Mouse (Mus musculus): ENCODE results near the gene Pfdn6. TPM values are rescaled to one million over a fixed set of nuclear protein-coding genes. Genes with fewer than 3 reads are reported as not detected.

The Pfdn6 gene
- polyA plus RNA-seq, 1 experiment from 2014 or later, result 113 TPM

- peak overlapping the region; percentile 85 for H3K4me3 ChIP-seq
- under 1% methylated on average over 52 of the region's 52 CpGs for WGBS
- H3K9me3 ChIP-seq, result no peaks in the 10 kb centered on the region
- peak overlapping the region; percentile 92 for H3K4me2 ChIP-seq
- peaks cover 44% of the 10 kb centered on the region for H3K4me1 ChIP-seq
- H3K36me3 ChIP-seq, result peaks cover 22% of the 10 kb centered on the region
- H3K27me3 ChIP-seq (replicated peaks), result no peaks in the 10 kb centered on the region
- peak overlapping the region; percentile 88 for H3K27ac ChIP-seq (replicated peaks)
- ATAC-seq (ENCODE audit: extremely low read depth, insufficient number of reproducible peaks, low FRiP score, low TSS enrichment), result peak; percentile 54; the same call in 1 of the 2 replicates
- H3K9ac ChIP-seq, result peak overlapping the region; percentile 89
Measured at GRCm38 (mm10) chr17:33919351-33920281, 20.5 kb downstream of the Pfdn6 start.

GRCm38 (mm10) chr17:33918293-33919203 lies 21.6 kb downstream of the Pfdn6 start:
- Histone ChIP-seq H3K36me3 (peaks cover 33% of the 10 kb centered on the region), H3K27me3 (replicated peaks) (no peaks in the 10 kb centered on the region), H3K9ac (peak overlapping the region; percentile 89), H3K4me3 (peak overlapping the region; percentile 85), H3K4me1 (peaks cover 47% of the 10 kb centered on the region), H3K9me3 (no peaks in the 10 kb centered on the region), H3K4me2 (peak overlapping the region; percentile 92), H3K27ac (replicated peaks) (peak overlapping the region; percentile 88)
- 55% methylated on average over 37 of the region's 37 CpGs for WGBS
- ATAC-seq (ENCODE audit: extremely low read depth, insufficient number of reproducible peaks, low FRiP score, low TSS enrichment), result no peak

- ATAC-seq (ENCODE audit: extremely low read depth, insufficient number of reproducible peaks, low FRiP score, low TSS enrichment), result no peak
- Histone ChIP-seq H3K9me3 (no peaks in the 10 kb centered on the region), H3K27me3 (replicated peaks) (no peaks in the 10 kb centered on the region), H3K4me1 (peaks cover 47% of the 10 kb centered on the region), H3K36me3 (peaks cover 40% of the 10 kb centered on the region), H3K4me2 (peak overlapping the region; percentile 92), H3K9ac (no peak overlapping the region), H3K27ac (replicated peaks) (no peak overlapping the region), H3K4me3 (peak overlapping the region; percentile 85; the same call in 1 of the 2 replicates)
- 77% methylated on average over 18 of the region's 18 CpGs for WGBS
Measured at GRCm38 (mm10) chr17:33917656-33918292, 22.4 kb downstream of the Pfdn6 start.

DNA sequence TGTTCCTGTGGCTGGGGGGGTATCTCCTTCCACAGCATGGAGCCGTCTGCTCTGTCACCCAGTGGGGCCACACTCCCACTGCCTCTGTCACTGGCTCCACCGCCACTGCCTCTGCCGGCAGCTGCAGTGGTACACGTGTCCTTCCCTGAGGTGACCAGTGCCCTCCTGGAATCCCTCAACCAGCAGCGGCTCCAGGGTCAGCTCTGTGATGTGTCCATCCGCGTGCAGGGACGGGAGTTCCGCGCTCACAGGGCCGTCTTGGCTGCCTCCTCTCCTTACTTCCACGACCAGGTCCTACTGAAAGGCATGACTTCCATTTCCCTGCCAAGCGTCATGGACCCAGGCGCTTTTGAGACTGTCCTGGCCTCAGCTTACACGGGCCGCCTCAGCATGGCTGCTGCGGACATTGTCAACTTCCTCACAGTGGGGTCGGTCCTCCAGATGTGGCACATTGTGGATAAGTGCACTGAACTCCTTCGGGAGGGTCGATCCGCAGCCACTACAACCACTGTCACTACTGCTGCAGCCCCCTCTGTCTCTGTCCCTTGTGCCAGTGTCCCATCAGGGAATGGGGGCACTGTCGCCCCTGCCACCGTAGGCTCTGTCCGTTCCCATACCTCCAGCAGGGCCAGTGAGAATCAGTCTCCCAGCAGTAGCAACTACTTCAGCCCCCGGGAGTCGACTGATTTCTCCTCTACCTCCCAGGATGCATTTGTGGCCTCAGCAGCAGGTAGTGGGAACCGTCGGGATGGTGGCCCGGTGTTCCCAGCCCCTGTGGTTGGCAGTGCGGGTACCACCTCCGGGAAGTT lies 23.1 kb downstream of the Pfdn6 start:
- Histone ChIP-seq H3K4me3 (peak overlapping the region; percentile 68), H3K27me3 (replicated peaks) (no peaks in the 10 kb centered on the region), H3K36me3 (peaks cover 46% of the 10 kb centered on the region), H3K27ac (replicated peaks) (0 out of 2 replicates have a peak overlapping the region, but pooled peaks have one; percentile 79), H3K4me2 (peak overlapping the region; percentile 81), H3K4me1 (peaks cover 47% of the 10 kb centered on the region), H3K9ac (peak overlapping the region; percentile 85), H3K9me3 (no peaks in the 10 kb centered on the region)
- no peak for ATAC-seq (ENCODE audit: extremely low read depth, insufficient number of reproducible peaks, low FRiP score, low TSS enrichment)
- WGBS, result 62% methylated on average over 31 of the region's 31 CpGs

GRCm38 (mm10) chr17:33916294-33916693 lies 23.8 kb downstream of the Pfdn6 start:
- H3K9ac ChIP-seq, result peak overlapping the region; percentile 85
- peaks cover 54% of the 10 kb centered on the region for H3K36me3 ChIP-seq
- H3K4me1 ChIP-seq, result peaks cover 47% of the 10 kb centered on the region
- ATAC-seq (ENCODE audit: extremely low read depth, insufficient number of reproducible peaks, low FRiP score, low TSS enrichment), result peak; percentile 23
- H3K27me3 ChIP-seq (replicated peaks), result no peaks in the 10 kb centered on the region
- no peaks in the 10 kb centered on the region for H3K9me3 ChIP-seq
- H3K27ac ChIP-seq (replicated peaks), result peak overlapping the region; percentile 79
- WGBS, result under 1% methylated on average over 15 of the region's 20 CpGs
- peak overlapping the region; percentile 81 for H3K4me2 ChIP-seq
- H3K4me3 ChIP-seq, result peak overlapping the region; percentile 68

GRCm38 (mm10) chr17:33915671-33916250 lies 24.4 kb downstream of the Pfdn6 start, which contains the start of the genes Tapbp and Zbtb22:
Gene Tapbp, plus strand, starts transcription at chr17:33915899.
Gene Zbtb22, plus strand, starts transcription at chr17:33915904.
- under 1% methylated on average over 30 of the region's 34 CpGs for WGBS
- H3K9me3 ChIP-seq, result no peaks in the 10 kb centered on the region
- ATAC-seq (ENCODE audit: extremely low read depth, insufficient number of reproducible peaks, low FRiP score, low TSS enrichment), result peak; percentile 85
- peak within 1 kb of the TSS; percentile 81 for H3K4me2 ChIP-seq
- H3K36me3 ChIP-seq, result peaks cover 59% of the 10 kb centered on the region
- peaks cover 48% of the 10 kb centered on the region for H3K4me1 ChIP-seq
- peak within 1 kb of the TSS; percentile 85 for H3K9ac ChIP-seq
- no peaks in the 10 kb centered on the region for H3K27me3 ChIP-seq (replicated peaks)
- peak within 1 kb of the TSS; percentile 68 for H3K4me3 ChIP-seq
- H3K27ac ChIP-seq (replicated peaks), result peak within 1 kb of the TSS; percentile 79

GRCm38 (mm10) chr17:33914969-33915391 lies 25.2 kb downstream of the Pfdn6 start:
- no peak for ATAC-seq (ENCODE audit: extremely low read depth, insufficient number of reproducible peaks, low FRiP score, low TSS enrichment)
- peak overlapping the region; percentile 47; the same call in 1 of the 2 replicates for H3K9ac ChIP-seq
- H3K4me1 ChIP-seq, result peaks cover 53% of the 10 kb centered on the region
- H3K27me3 ChIP-seq (replicated peaks), result no peaks in the 10 kb centered on the region
- H3K4me3 ChIP-seq, result peak overlapping the region; percentile 68
- H3K27ac ChIP-seq (replicated peaks), result peak overlapping the region; percentile 28; the same call in 1 of the 2 replicates
- peak overlapping the region; percentile 81 for H3K4me2 ChIP-seq
- peaks cover 63% of the 10 kb centered on the region for H3K36me3 ChIP-seq
- WGBS, result 70% methylated on average over 13 of the region's 13 CpGs
- H3K9me3 ChIP-seq, result no peaks in the 10 kb centered on the region

DNA sequence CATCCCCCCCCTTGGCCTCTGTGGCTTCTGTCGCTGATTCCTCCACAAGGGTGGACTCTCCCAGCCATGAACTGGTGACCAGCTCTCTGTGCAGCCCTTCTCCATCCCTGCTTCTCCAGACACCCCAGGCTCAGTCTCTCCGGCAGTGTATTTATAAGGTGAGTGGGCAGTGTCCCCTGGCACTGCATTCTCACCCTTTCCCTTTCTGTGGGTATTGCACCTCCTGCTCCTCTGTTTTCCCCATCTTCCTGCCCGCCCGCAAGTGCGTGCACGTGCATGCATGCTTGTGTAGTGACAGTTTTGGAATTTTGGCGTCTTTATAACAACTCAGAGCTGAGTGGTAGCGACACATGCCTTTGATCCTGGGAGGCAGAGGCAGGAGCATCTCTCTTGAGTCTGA lies 26.2 kb downstream of the Pfdn6 start:
- no peak for ATAC-seq (ENCODE audit: extremely low read depth, insufficient number of reproducible peaks, low FRiP score, low TSS enrichment)
- Histone ChIP-seq H3K36me3 (peaks cover 63% of the 10 kb centered on the region), H3K4me2 (no peak overlapping the region), H3K9ac (no peak overlapping the region), H3K27me3 (replicated peaks) (no peaks in the 10 kb centered on the region), H3K9me3 (no peaks in the 10 kb centered on the region), H3K4me1 (peaks cover 50% of the 10 kb centered on the region), H3K4me3 (no peak overlapping the region), H3K27ac (replicated peaks) (no peak overlapping the region)
- 94% methylated on average over 8 of the region's 8 CpGs for WGBS

GRCm38 (mm10) chr17:33913264-33913663 lies 26.9 kb downstream of the Pfdn6 start:
- Histone ChIP-seq H3K27ac (replicated peaks) (no peak overlapping the region), H3K9ac (no peak overlapping the region), H3K4me2 (no peak overlapping the region), H3K4me1 (peaks cover 46% of the 10 kb centered on the region), H3K27me3 (replicated peaks) (no peaks in the 10 kb centered on the region), H3K9me3 (no peaks in the 10 kb centered on the region), H3K36me3 (peaks cover 61% of the 10 kb centered on the region), H3K4me3 (no peak overlapping the region)
- no peak for ATAC-seq (ENCODE audit: extremely low read depth, insufficient number of reproducible peaks, low FRiP score, low TSS enrichment)
- 88% methylated on average over 10 of the region's 10 CpGs for WGBS
